Mouse (Mus musculus): Measurements from ENCODE around the gene Dda1.

- TF ChIP-seq EP300 (IDR thresholded peaks at IDR 0.05; ENCODE audit: low read depth) (no peak), CTCF (IDR thresholded peaks at IDR 0.05; ENCODE audit: low read depth) (no peak)
Observed at GRCm38 (mm10) chr8:71468916-71469315, at the start of gene Dda1.

All from heart, postnatal 0 days (tissue).